Mouse (Mus musculus) limb, embryonic 12.5 days (tissue): ENCODE results near the gene Grik4. TPM values are rescaled to one million over a fixed set of nuclear protein-coding genes. Genes with fewer than 3 reads are reported as not detected.
A peak's percentile ranks its signal among the peaks of the same experiment; 100 is the strongest.
"Not testable (repeated sequence)": the region's sequence is repeated elsewhere in the genome, so short reads cannot be mapped to it uniquely, and the experiment has no call there.

Experiments used
- ATAC-seq: fragments of 200-750 bp; cut with Nextera tagmentation; 2 replicates; pipeline ENCODE4 v1.8.0; 2017; ENCODE audit warnings: low read depth, moderate TSS enrichment; ENCODE audit not compliant: insufficient number of reproducible peaks, insufficient read depth, low FRiP score, low TSS enrichment
- H3K27ac ChIP-seq: fragments of 300-500 bp; sonication (generic); 2 replicates; pipeline ENCODE4 v1.5.1; 2016; ENCODE audit warnings: mild to moderate bottlenecking, moderate library complexity
- H3K27me3 ChIP-seq: fragments of 300-500 bp; sonication (generic); 2 replicates; pipeline ENCODE4 v1.6.1; 2016; ENCODE audit warnings: mild to moderate bottlenecking, moderate library complexity
- H3K36me3 ChIP-seq: fragments of 300-500 bp; sonication (generic); 2 replicates; pipeline ENCODE4 v1.6.1; 2016; ENCODE audit warnings: mild to moderate bottlenecking, moderate library complexity
- H3K4me1 ChIP-seq: fragments of 300-500 bp; sonication (generic); replicated peaks from 2 replicates; pipeline ENCODE4 v1.6.1; 2016
- H3K4me2 ChIP-seq: fragments of 300-500 bp; sonication (generic); 2 replicates; pipeline ENCODE4 v1.6.1; 2016; ENCODE audit warnings: mild to moderate bottlenecking, moderate library complexity
- H3K4me3 ChIP-seq: fragments of 300-500 bp; sonication (generic); replicated peaks from 2 replicates; pipeline ENCODE4 v1.5.1; 2016; ENCODE audit warnings: mild to moderate bottlenecking
- H3K9ac ChIP-seq: fragments of 300-500 bp; sonication (generic); replicated peaks from 2 replicates; pipeline ENCODE4 v1.6.1; 2016; ENCODE audit warnings: mild to moderate bottlenecking, moderate library complexity
- H3K9me3 ChIP-seq: fragments of 300-500 bp; sonication (generic); 2 replicates; pipeline ENCODE4 v1.6.1; 2016; ENCODE audit warnings: mild to moderate bottlenecking, moderate library complexity
- WGBS: fragments of 180-500 bp; shearing (Covaris S2); methylation state at CpG from one replicate; pipeline ENCODE4 v1.1.7; 2016; 5-methylcytosine and 5-hydroxymethylcytosine counted together
- polyA plus RNA-seq: library from polyadenylated mRNA; unstranded; fragments of >200 nt; fragmentation: Nextera tagmentation; extraction: Ambion mirVana; gene quantifications from 2 replicates; pipeline ENCODE4 v1.2.1, GENCODE M21; 2016

Gene Grik4
- polyA plus RNA-seq, 1 experiment from 2014 or later, result 2.6 TPM

- WGBS, result 22% methylated on average over 21 of the region's 21 CpGs
- Histone ChIP-seq H3K27me3 (peaks cover 25% of the 10 kb centered on the region), H3K4me1 (peaks cover 29% of the 10 kb centered on the region)
- ATAC-seq, H3K9me3 ChIP-seq, H3K27ac ChIP-seq, H3K36me3 ChIP-seq, H3K9ac ChIP-seq, H3K4me3 ChIP-seq, H3K4me2 ChIP-seq: not testable (repeated sequence)
Measured at GRCm38 (mm10) chr9:42778471-42779263, 165.6 kb downstream of the Grik4 start.

GRCm38 (mm10) chr9:42777913-42778312 lies 166.4 kb downstream of the Grik4 start:
- 20% methylated on average over 8 of the region's 8 CpGs for WGBS
- Histone ChIP-seq H3K4me1 (peaks cover 29% of the 10 kb centered on the region), H3K27me3 (peaks cover 25% of the 10 kb centered on the region), H3K27ac (no peak overlapping the region), H3K36me3 (no peaks in the 10 kb centered on the region), H3K9ac (no peak overlapping the region), H3K4me3 (no peak overlapping the region), H3K4me2 (no peak overlapping the region), H3K9me3 (no peaks in the 10 kb centered on the region)
- no peak for ATAC-seq

- H3K36me3 ChIP-seq, result no peaks in the 10 kb centered on the region
- no peak overlapping the region for H3K4me3 ChIP-seq
- 35% methylated on average over 9 of the region's 9 CpGs for WGBS
- H3K27ac ChIP-seq, result no peak overlapping the region
- H3K9ac ChIP-seq, result no peak overlapping the region
- peaks cover 29% of the 10 kb centered on the region for H3K4me1 ChIP-seq
- ATAC-seq, result no peak
- H3K27me3 ChIP-seq, result peaks cover 25% of the 10 kb centered on the region
- H3K9me3 ChIP-seq, result no peaks in the 10 kb centered on the region
- H3K4me2 ChIP-seq, result no peak overlapping the region
Measured at GRCm38 (mm10) chr9:42776804-42777203, 167.5 kb downstream of the Grik4 start.

- Histone ChIP-seq H3K4me3 (no peak overlapping the region), H3K4me2 (peak overlapping the region; percentile 30), H3K9me3 (no peaks in the 10 kb centered on the region), H3K9ac (0 out of 2 replicates have a peak overlapping the region, but pooled peaks have one; percentile 12), H3K27ac (peak overlapping the region; percentile 67), H3K27me3 (no peaks in the 10 kb centered on the region), H3K36me3 (no peaks in the 10 kb centered on the region), H3K4me1 (peaks cover 50% of the 10 kb centered on the region)
- ATAC-seq, result no peak
- 13% methylated on average over 11 of the region's 11 CpGs for WGBS
Measured at GRCm38 (mm10) chr9:42764823-42765560, 179.3 kb downstream of the Grik4 start.

GRCm38 (mm10) chr9:42758682-42759205 lies 185.5 kb downstream of the Grik4 start:
- Histone ChIP-seq H3K9me3 (no peaks in the 10 kb centered on the region), H3K27ac (no peak overlapping the region), H3K27me3 (no peaks in the 10 kb centered on the region), H3K4me1 (peaks cover 61% of the 10 kb centered on the region), H3K36me3 (no peaks in the 10 kb centered on the region), H3K4me3 (no peak overlapping the region), H3K9ac (no peak overlapping the region), H3K4me2 (no peak overlapping the region)
- WGBS, result 58% methylated on average over 4 of the region's 5 CpGs
- ATAC-seq, result no peak

- no peak for ATAC-seq
- no peak overlapping the region for H3K4me2 ChIP-seq
- H3K9me3 ChIP-seq, result no peaks in the 10 kb centered on the region
- no peak overlapping the region for H3K4me3 ChIP-seq
- no peak overlapping the region for H3K27ac ChIP-seq
- H3K36me3 ChIP-seq, result no peaks in the 10 kb centered on the region
- WGBS, result 80% methylated on average over 3 of the region's 3 CpGs
- H3K4me1 ChIP-seq, result peaks cover 50% of the 10 kb centered on the region
- no peaks in the 10 kb centered on the region for H3K27me3 ChIP-seq
- H3K9ac ChIP-seq, result no peak overlapping the region
Measured at GRCm38 (mm10) chr9:42757012-42757640, 187.2 kb downstream of the Grik4 start.

GRCm38 (mm10) chr9:42754699-42755098 lies 189.6 kb downstream of the Grik4 start:
- no peaks in the 10 kb centered on the region for H3K27me3 ChIP-seq
- H3K4me1 ChIP-seq, result peaks cover 26% of the 10 kb centered on the region
- 10% methylated on average over 8 of the region's 8 CpGs for WGBS
- no peak for ATAC-seq
- no peak overlapping the region for H3K4me2 ChIP-seq
- no peaks in the 10 kb centered on the region for H3K9me3 ChIP-seq
- H3K9ac ChIP-seq, result no peak overlapping the region
- H3K4me3 ChIP-seq, result no peak overlapping the region
- H3K27ac ChIP-seq, result no peak overlapping the region
- no peaks in the 10 kb centered on the region for H3K36me3 ChIP-seq

GRCm38 (mm10) chr9:42751160-42751559 lies 193.1 kb downstream of the Grik4 start:
- Histone ChIP-seq H3K36me3 (no peaks in the 10 kb centered on the region), H3K4me1 (peaks cover 11% of the 10 kb centered on the region; the same call in 1 of the 2 replicates), H3K27me3 (no peaks in the 10 kb centered on the region), H3K9me3 (no peaks in the 10 kb centered on the region), H3K4me3 (no peak overlapping the region), H3K27ac (no peak overlapping the region), H3K4me2 (no peak overlapping the region), H3K9ac (no peak overlapping the region)
- WGBS, result 79% methylated on average over 2 of the region's 2 CpGs
- ATAC-seq, result no peak

- H3K9ac ChIP-seq, result no peak overlapping the region
- no peak for ATAC-seq
- WGBS, result 66% methylated on average over 3 of the region's 3 CpGs
Measured at GRCm38 (mm10) chr9:42750176-42750575, 194.1 kb downstream of the Grik4 start.

GRCm38 (mm10) chr9:42745982-42746381 lies 198.3 kb downstream of the Grik4 start:
- 74% methylated on average over 8 of the region's 8 CpGs for WGBS
- no peak overlapping the region for H3K27ac ChIP-seq
- no peak overlapping the region for H3K4me2 ChIP-seq
- no peak overlapping the region for H3K9ac ChIP-seq
- H3K4me1 ChIP-seq, result peaks cover 8% of the 10 kb centered on the region
- H3K27me3 ChIP-seq, result no peaks in the 10 kb centered on the region
- no peaks in the 10 kb centered on the region for H3K9me3 ChIP-seq
- no peak for ATAC-seq
- H3K4me3 ChIP-seq, result no peak overlapping the region
- no peaks in the 10 kb centered on the region for H3K36me3 ChIP-seq

More at GRCm38 (mm10) chr9:42750176-42750575, 194.1 kb downstream of the Grik4 start:
- no peak overlapping the region for H3K27ac ChIP-seq
- H3K9me3 ChIP-seq, result no peaks in the 10 kb centered on the region
- no peak overlapping the region for H3K4me3 ChIP-seq
- peaks cover 3% of the 10 kb centered on the region; the same call in 1 of the 2 replicates for H3K4me1 ChIP-seq
- no peaks in the 10 kb centered on the region for H3K27me3 ChIP-seq
- no peak overlapping the region for H3K4me2 ChIP-seq
- no peaks in the 10 kb centered on the region for H3K36me3 ChIP-seq

- no peaks in the 10 kb centered on the region for H3K36me3 ChIP-seq
- H3K27me3 ChIP-seq, result no peaks in the 10 kb centered on the region; the same call in 1 of the 2 replicates
- no peaks in the 10 kb centered on the region for H3K9me3 ChIP-seq
- H3K9ac ChIP-seq, result no peak overlapping the region
- ATAC-seq, result no peak
- peaks cover 8% of the 10 kb centered on the region for H3K4me1 ChIP-seq
- H3K4me2 ChIP-seq, result no peak overlapping the region
- no peak overlapping the region for H3K27ac ChIP-seq
- 62% methylated on average over 5 of the region's 5 CpGs for WGBS
- no peak overlapping the region for H3K4me3 ChIP-seq
Measured at GRCm38 (mm10) chr9:42742385-42742784, 201.9 kb downstream of the Grik4 start.
